In the genomic region with DNA sequence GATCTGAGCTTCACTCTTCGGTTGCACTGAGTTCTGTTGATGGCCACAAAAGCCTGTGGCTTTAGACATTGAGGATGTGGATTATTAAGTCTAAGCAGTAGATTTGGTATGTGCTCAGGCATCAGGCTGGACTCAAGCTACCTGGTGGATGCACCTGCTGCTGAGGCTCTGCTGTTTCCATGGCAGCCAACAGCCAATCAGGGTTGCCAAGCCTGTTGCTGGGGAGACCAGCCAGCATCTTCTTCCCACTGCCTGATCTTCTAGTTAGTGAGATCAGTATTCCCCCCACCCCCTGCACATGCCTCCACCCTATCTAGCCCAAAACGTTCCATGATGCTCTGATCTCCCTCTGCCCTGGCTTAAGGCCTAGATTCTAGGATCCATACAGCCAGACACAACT, we compare ENCODE assay signal across 12 mouse cellular contexts. TPM values are rescaled to one million over a fixed set of nuclear protein-coding genes. Genes with fewer than 3 reads are reported as not detected.
DNase-seq lines count a peak whose midpoint lies in the region; ATAC-seq and TF ChIP-seq lines count a peak whose summit lies in the region.
"Had no signal": no experiment of that assay in that cellular context is flagged by ENCODE, and none has a peak within 500 bp of the region (broad histone marks: within the 10 kb centered on the region; RNA-seq: fewer than 3 reads in every experiment).

No protein-coding gene starts in this region.

- H3K4me3 ChIP-seq in hindbrain, postnatal 0 days (ENCODE audit: low read length) = no peak overlapping the region
- no peak overlapping the region for H3K4me3 ChIP-seq in hindbrain, embryonic 16.5 days (ENCODE audit: low read length)
- H3K4me3 ChIP-seq in midbrain, postnatal 0 days (ENCODE audit: low read depth, low read length) = no peak overlapping the region; the same call in 1 of the 2 replicates
- H3K4me3 ChIP-seq: intestine, embryonic 15.5 days; liver, embryonic 13.5 days had no signal

- H3K9me3 ChIP-seq in hindbrain, postnatal 0 days (ENCODE audit: low read length) = no peaks in the 10 kb centered on the region
- H3K9me3 ChIP-seq in hindbrain, embryonic 16.5 days (ENCODE audit: control insufficient read depth, low read length) = no peaks in the 10 kb centered on the region
- H3K9me3 ChIP-seq in midbrain, postnatal 0 days (ENCODE audit: low read length) = no peaks in the 10 kb centered on the region
- H3K9me3 ChIP-seq: intestine, embryonic 15.5 days; liver, embryonic 13.5 days had no signal

- no peaks in the 10 kb centered on the region for H3K36me3 ChIP-seq in hindbrain, postnatal 0 days (ENCODE audit: insufficient read depth, low read length)
- H3K36me3 ChIP-seq in hindbrain, embryonic 16.5 days (ENCODE audit: control insufficient read depth, insufficient read depth, low read length) = peaks cover 6% of the 10 kb centered on the region; the same call in 1 of the 2 replicates
- H3K36me3 ChIP-seq in midbrain, postnatal 0 days (ENCODE audit: insufficient read depth, low read length) = peaks cover 6% of the 10 kb centered on the region
- H3K36me3 ChIP-seq: intestine, embryonic 15.5 days; liver, embryonic 13.5 days had no signal

- H3K27me3 ChIP-seq in hindbrain, postnatal 0 days (ENCODE audit: insufficient read depth, low read length) = no peaks in the 10 kb centered on the region
- no peaks in the 10 kb centered on the region for H3K27me3 ChIP-seq in hindbrain, embryonic 16.5 days (replicated peaks; ENCODE audit: control insufficient read depth, insufficient read depth, low read length)
- H3K27me3 ChIP-seq in midbrain, postnatal 0 days (ENCODE audit: insufficient read depth, low read length) = no peaks in the 10 kb centered on the region

- WGBS in hindbrain, postnatal 0 days = 62% methylated on average over 2 of the region's 2 CpGs
- WGBS in hindbrain, embryonic 16.5 days = 65% methylated on average over 2 of the region's 2 CpGs
- WGBS in midbrain, postnatal 0 days = 40% methylated on average over 2 of the region's 2 CpGs

- H3K4me2 ChIP-seq in hindbrain, postnatal 0 days (ENCODE audit: low read depth, low read length) = peak overlapping the region; percentile 11; the same call in 1 of the 2 replicates
- H3K4me2 ChIP-seq in hindbrain, embryonic 16.5 days (ENCODE audit: low read length) = no peak overlapping the region; the same call in 1 of the 2 replicates
- peak overlapping the region; percentile 39 for H3K4me2 ChIP-seq in midbrain, postnatal 0 days (ENCODE audit: low read depth, low read length, poor library complexity, severe bottlenecking)
- H3K4me2 ChIP-seq: intestine, embryonic 15.5 days; liver, embryonic 13.5 days had no signal

- no peak for ATAC-seq in hindbrain, postnatal 0 days
- ATAC-seq in hindbrain, embryonic 16.5 days = no peak
- ATAC-seq in midbrain, postnatal 0 days (ENCODE audit: low FRiP score) = 0 out of 2 replicates have a peak, but pooled peaks have one; percentile 8
- ATAC-seq: intestine, embryonic 15.5 days had no signal

- no peak for TF ChIP-seq CTCF in hindbrain, postnatal 0 days (IDR thresholded peaks at IDR 0.05; ENCODE audit: low read depth)
- no peak for TF ChIP-seq CTCF in midbrain, postnatal 0 days (IDR thresholded peaks at IDR 0.05)

- peaks cover 32% of the 10 kb centered on the region for H3K4me1 ChIP-seq in hindbrain, postnatal 0 days (ENCODE audit: insufficient read depth, low read length)
- H3K4me1 ChIP-seq in hindbrain, embryonic 16.5 days (ENCODE audit: control insufficient read depth, insufficient read depth, low read depth, low read length) = peaks cover 57% of the 10 kb centered on the region
- H3K4me1 ChIP-seq in midbrain, postnatal 0 days (ENCODE audit: insufficient read depth, low read length) = peaks cover 29% of the 10 kb centered on the region

- peak; percentile 73 for DNase-seq in hindbrain, postnatal 0 days (ENCODE audit: low spot score)
- peak; percentile 36 for DNase-seq in cerebellum, adult 8-10 months
- DNase-seq in cerebellum, postnatal 10 days = peak; percentile 75 to 78
- DNase-seq in midbrain, postnatal 0 days (ENCODE audit: low spot score) = peak; percentile 74
- no peak for DNase-seq in thymus, postnatal 25 days
- no peak for DNase-seq in adrenal gland, adult 8-10 months
- DNase-seq: heart, postnatal 14 days; kidney, postnatal 14 days; liver, embryonic 13.5 days; lung, postnatal 14 days had no signal

- no peak overlapping the region for H3K9ac ChIP-seq in hindbrain, postnatal 0 days (replicated peaks; ENCODE audit: low read length)
- H3K9ac ChIP-seq in hindbrain, embryonic 16.5 days (ENCODE audit: low read depth, low read length) = no peak overlapping the region
- H3K9ac ChIP-seq in midbrain, postnatal 0 days (replicated peaks; ENCODE audit: low read length, poor library complexity, severe bottlenecking) = no peak overlapping the region
- H3K9ac ChIP-seq: intestine, embryonic 15.5 days; liver, embryonic 13.5 days had no signal

- H3K27ac ChIP-seq in hindbrain, postnatal 0 days = no peak overlapping the region
- no peak overlapping the region for H3K27ac ChIP-seq in hindbrain, embryonic 16.5 days (ENCODE audit: low read depth, low read length)
- H3K27ac ChIP-seq in midbrain, postnatal 0 days (ENCODE audit: low read depth, low read length) = peak overlapping the region; percentile 43
- H3K27ac ChIP-seq: intestine, embryonic 15.5 days; liver, embryonic 13.5 days had no signal

RNA-seq across cellular contexts. Expression of gene Jph4, which starts 5.0 kb away (rescaled TPM):
- 124 and 126 TPM in 2 replicates for total RNA-seq in hindbrain, postnatal 0 days (2014; rRNA removed)
- 28.3 and 29.4 TPM in 2 replicates for polyA plus RNA-seq in hindbrain, postnatal 0 days (2015; fragmentation: Nextera tagmentation; extraction: Ambion mirVana)
- polyA plus RNA-seq in hindbrain, embryonic 16.5 days (2015; fragmentation: Nextera tagmentation; extraction: Ambion mirVana) = 31.8 and 32.3 TPM in 2 replicates
- 158 and 182 TPM in 2 replicates for total RNA-seq in midbrain, postnatal 0 days (2014; rRNA removed)
- polyA plus RNA-seq in midbrain, postnatal 0 days (2015; fragmentation: Nextera tagmentation; extraction: Ambion mirVana) = 41.7 and 45.1 TPM in 2 replicates
- 1 to 10 TPM; 3.3 to 6.9 (median 5.3) TPM for total RNA-seq in adrenal gland, adult 8-10 months (2022)

RNA-seq across cellular contexts. Expression of gene Ap1g2, which starts 5.3 kb away (rescaled TPM):
- total RNA-seq in hindbrain, postnatal 0 days (2014; rRNA removed) = 5.7 and 6.5 TPM in 2 replicates
- 5.9 and 6.1 TPM in 2 replicates for polyA plus RNA-seq in hindbrain, postnatal 0 days (2015; fragmentation: Nextera tagmentation; extraction: Ambion mirVana)
- polyA plus RNA-seq in hindbrain, embryonic 16.5 days (2015; fragmentation: Nextera tagmentation; extraction: Ambion mirVana) = 6.9 and 7.7 TPM in 2 replicates
- 8.2 and 11.6 TPM in 2 replicates for total RNA-seq in midbrain, postnatal 0 days (2014; rRNA removed)
- polyA plus RNA-seq in midbrain, postnatal 0 days (2015; fragmentation: Nextera tagmentation; extraction: Ambion mirVana) = 6.6 and 8.9 TPM in 2 replicates
- total RNA-seq in adrenal gland, adult 8-10 months (2022) = 10 to 100 TPM; 24.5 to 29.3 (median 26.0) TPM

RNA-seq across cellular contexts. Expression of gene Thtpa, which starts 17.1 kb away (rescaled TPM):
- 37.7 and 44.1 TPM in 2 replicates for total RNA-seq in hindbrain, postnatal 0 days (2014; rRNA removed)
- 31.8 and 32.8 TPM in 2 replicates for polyA plus RNA-seq in hindbrain, postnatal 0 days (2015; fragmentation: Nextera tagmentation; extraction: Ambion mirVana)
- polyA plus RNA-seq in hindbrain, embryonic 16.5 days (2015; fragmentation: Nextera tagmentation; extraction: Ambion mirVana) = 34.4 and 36.1 TPM in 2 replicates
- total RNA-seq in midbrain, postnatal 0 days (2014; rRNA removed) = 38.0 and 42.1 TPM in 2 replicates
- polyA plus RNA-seq in midbrain, postnatal 0 days (2015; fragmentation: Nextera tagmentation; extraction: Ambion mirVana) = 32.5 and 35.2 TPM in 2 replicates
- total RNA-seq in adrenal gland, adult 8-10 months (2022) = 10 to 100 TPM; 16.1 to 22.6 (median 21.0) TPM

RNA-seq across cellular contexts. Expression of gene Zfhx2, which starts 19.6 kb away (rescaled TPM):
- 10.7 and 10.9 TPM in 2 replicates for total RNA-seq in hindbrain, postnatal 0 days (2014; rRNA removed)
- 8.1 and 8.4 TPM in 2 replicates for polyA plus RNA-seq in hindbrain, postnatal 0 days (2015; fragmentation: Nextera tagmentation; extraction: Ambion mirVana)
- 18.4 and 20.5 TPM in 2 replicates for polyA plus RNA-seq in hindbrain, embryonic 16.5 days (2015; fragmentation: Nextera tagmentation; extraction: Ambion mirVana)
- total RNA-seq in midbrain, postnatal 0 days (2014; rRNA removed) = 16.4 and 18.6 TPM in 2 replicates
- 11.2 and 14.2 TPM in 2 replicates for polyA plus RNA-seq in midbrain, postnatal 0 days (2015; fragmentation: Nextera tagmentation; extraction: Ambion mirVana)
- 10 to 100 TPM in 2 of 4 experiments, 1 to 10 TPM in 2; 6.9 to 17.8 (median 11.7) TPM for total RNA-seq in adrenal gland, adult 8-10 months (2022)

Comparison
In these comparisons a context has a peak if more than half of its experiments do, and no peak if none do; other contexts are left out.
1. DNase-seq: peak in hindbrain, postnatal 0 days (single experiment), cerebellum, adult 8-10 months (single experiment), cerebellum, postnatal 10 days (2 of 2) and midbrain, postnatal 0 days (single experiment); none in thymus, postnatal 25 days (single experiment) and adrenal gland, adult 8-10 months (single experiment).
2. RNA of gene Jph4, which starts 5.0 kb away (total RNA-seq): 158 to 182 TPM in midbrain, postnatal 0 days and 124 to 126 TPM in hindbrain, postnatal 0 days; 3.3 to 6.9 TPM in adrenal gland, adult 8-10 months; every median in the first group is over 10 times any median in the second.